Mouse (Mus musculus) hindbrain, embryonic 13.5 days (tissue): ENCODE data around the gene Olfr1390. TPM values are rescaled to one million over a fixed set of nuclear protein-coding genes. Genes with fewer than 3 reads are reported as not detected.
"Not testable (repeated sequence)": the region's sequence is repeated elsewhere in the genome, so short reads cannot be mapped to it uniquely, and the experiment has no call there.

Source experiments
- ATAC-seq: fragments of 200-750 bp; cut with Nextera tagmentation; 2 replicates; pipeline ENCODE4 v1.8.0; 2017; ENCODE audit warnings: moderate TSS enrichment; ENCODE audit not compliant: low FRiP score
- H3K27ac ChIP-seq: fragments of 300-500 bp; sonication (generic); 2 replicates; pipeline ENCODE4 v1.5.1; 2015; ENCODE audit warnings: inconsistent platforms, mild to moderate bottlenecking, moderate library complexity
- H3K27me3 ChIP-seq: fragments of 300-500 bp; sonication (generic); 2 replicates; pipeline ENCODE4 v1.6.1; 2015; ENCODE audit warnings: mild to moderate bottlenecking, inconsistent platforms
- H3K36me3 ChIP-seq: fragments of 300-500 bp; sonication (generic); 2 replicates; pipeline ENCODE4 v1.6.1; 2015; ENCODE audit warnings: mild to moderate bottlenecking, inconsistent platforms
- H3K4me1 ChIP-seq: fragments of 300-500 bp; sonication (generic); replicated peaks from 2 replicates; pipeline ENCODE4 v1.6.1; 2015; ENCODE audit warnings: inconsistent platforms
- H3K4me2 ChIP-seq: fragments of 300-500 bp; sonication (generic); 2 replicates; pipeline ENCODE4 v1.6.1; 2015; ENCODE audit warnings: inconsistent platforms, mild to moderate bottlenecking, moderate library complexity
- H3K4me3 ChIP-seq: fragments of 300-500 bp; sonication (generic); 2 replicates; pipeline ENCODE4 v1.5.1; 2015; ENCODE audit warnings: mild to moderate bottlenecking, inconsistent platforms
- H3K9ac ChIP-seq: fragments of 300-500 bp; sonication (generic); 2 replicates; pipeline ENCODE4 v1.6.1; 2015; ENCODE audit warnings: mild to moderate bottlenecking, inconsistent platforms
- H3K9me3 ChIP-seq: fragments of 300-500 bp; sonication (generic); 2 replicates; pipeline ENCODE4 v1.6.1; 2016; ENCODE audit warnings: inconsistent platforms
- WGBS: fragments of 180-500 bp; shearing (Covaris S2); methylation state at CpG from one replicate; pipeline ENCODE4 v1.1.7; 2015; 5-methylcytosine and 5-hydroxymethylcytosine counted together
- polyA plus RNA-seq: library from polyadenylated mRNA; unstranded; fragments of >200 nt; fragmentation: Nextera tagmentation; extraction: Ambion mirVana; gene quantifications from 2 replicates; pipeline ENCODE4 v1.2.1, GENCODE M21; 2015

Gene Olfr1390
- not detected in 2 replicates for polyA plus RNA-seq

GRCm38 (mm10) chr11:49334888-49335287 lies at the start of gene Olfr1390:
TSS of gene Olfr1390 (plus strand) at chr11:49335188.
- H3K4me3 ChIP-seq, result no peak within 1 kb of the TSS
- H3K36me3 ChIP-seq, result no peaks in the 10 kb centered on the region
- H3K27me3 ChIP-seq, result no peaks in the 10 kb centered on the region
- H3K9ac ChIP-seq, result no peak within 1 kb of the TSS
- H3K9me3 ChIP-seq, result no peaks in the 10 kb centered on the region
- 84% methylated on average over 1 of the region's 1 CpGs for WGBS
- no peaks in the 10 kb centered on the region for H3K4me1 ChIP-seq
- no peak within 1 kb of the TSS for H3K27ac ChIP-seq
- H3K4me2 ChIP-seq, result no peak within 1 kb of the TSS
- no peak for ATAC-seq

GRCm38 (mm10) chr11:49287251-49287650 lies 47.7 kb upstream of the Olfr1390 start:
- Histone ChIP-seq H3K9ac (no peak overlapping the region), H3K4me1 (no peaks in the 10 kb centered on the region), H3K4me2 (no peak overlapping the region), H3K4me3 (no peak overlapping the region), H3K36me3 (no peaks in the 10 kb centered on the region), H3K27ac (no peak overlapping the region), H3K9me3 (no peaks in the 10 kb centered on the region), H3K27me3 (no peaks in the 10 kb centered on the region)
- WGBS, result 85% methylated on average over 2 of the region's 2 CpGs
- ATAC-seq, result no peak

GRCm38 (mm10) chr11:49292777-49293176 lies 42.2 kb upstream of the Olfr1390 start:
- Histone ChIP-seq H3K4me2 (no peak overlapping the region), H3K4me3 (no peak overlapping the region), H3K27me3 (no peaks in the 10 kb centered on the region), H3K36me3 (no peaks in the 10 kb centered on the region), H3K4me1 (no peaks in the 10 kb centered on the region), H3K27ac (no peak overlapping the region), H3K9ac (no peak overlapping the region), H3K9me3 (no peaks in the 10 kb centered on the region)
- no peak for ATAC-seq
- WGBS, result 57% methylated on average over 3 of the region's 3 CpGs

GRCm38 (mm10) chr11:49304441-49304840 lies 30.5 kb upstream of the Olfr1390 start, which contains the start of gene Olfr10:
TSS of gene Olfr10 (plus strand) at chr11:49304741.
- Histone ChIP-seq H3K27me3 (no peaks in the 10 kb centered on the region), H3K9ac (no peak within 1 kb of the TSS), H3K36me3 (no peaks in the 10 kb centered on the region), H3K27ac (no peak within 1 kb of the TSS), H3K9me3 (no peaks in the 10 kb centered on the region), H3K4me3 (no peak within 1 kb of the TSS), H3K4me2 (no peak within 1 kb of the TSS), H3K4me1 (no peaks in the 10 kb centered on the region)
- no peak for ATAC-seq

- H3K4me3 ChIP-seq, H3K27me3 ChIP-seq, H3K9me3 ChIP-seq, H3K36me3 ChIP-seq, H3K27ac ChIP-seq, H3K4me1 ChIP-seq, ATAC-seq, H3K4me2 ChIP-seq, H3K9ac ChIP-seq: not testable (repeated sequence)
- WGBS, result 83% methylated on average over 5 of the region's 5 CpGs
Measured at GRCm38 (mm10) chr11:49308547-49308946, 26.4 kb upstream of the Olfr1390 start.

GRCm38 (mm10) chr11:49322442-49322841 lies 12.5 kb upstream of the Olfr1390 start, which contains the start of gene Olfr1391:
TSS of gene Olfr1391 (plus strand) at chr11:49322742.
- H3K36me3 ChIP-seq, result no peaks in the 10 kb centered on the region
- H3K4me1 ChIP-seq, result no peaks in the 10 kb centered on the region
- H3K9me3 ChIP-seq, result no peaks in the 10 kb centered on the region
- ATAC-seq, result no peak
- H3K4me2 ChIP-seq, result no peak within 1 kb of the TSS
- WGBS, result 84% methylated on average over 2 of the region's 2 CpGs
- no peak within 1 kb of the TSS for H3K4me3 ChIP-seq
- no peaks in the 10 kb centered on the region for H3K27me3 ChIP-seq
- no peak within 1 kb of the TSS for H3K9ac ChIP-seq
- H3K27ac ChIP-seq, result no peak within 1 kb of the TSS

GRCm38 (mm10) chr11:49326726-49327125 lies 8.3 kb upstream of the Olfr1390 start:
- ATAC-seq, result no peak
- H3K9me3 ChIP-seq, result no peaks in the 10 kb centered on the region
- 93% methylated on average over 3 of the region's 3 CpGs for WGBS
- no peak overlapping the region for H3K9ac ChIP-seq
- H3K27ac ChIP-seq, result no peak overlapping the region
- no peaks in the 10 kb centered on the region for H3K36me3 ChIP-seq
- no peak overlapping the region for H3K4me2 ChIP-seq
- H3K4me3 ChIP-seq, result no peak overlapping the region
- no peaks in the 10 kb centered on the region for H3K27me3 ChIP-seq
- H3K4me1 ChIP-seq, result no peaks in the 10 kb centered on the region

GRCm38 (mm10) chr11:49329686-49330085 lies 5.3 kb upstream of the Olfr1390 start:
- 76% methylated on average over 1 of the region's 1 CpGs for WGBS
- no peak overlapping the region for H3K4me2 ChIP-seq
- H3K27me3 ChIP-seq, result no peaks in the 10 kb centered on the region
- H3K27ac ChIP-seq, result no peak overlapping the region
- H3K9ac ChIP-seq, result no peak overlapping the region
- H3K4me3 ChIP-seq, result no peak overlapping the region
- H3K9me3 ChIP-seq, result no peaks in the 10 kb centered on the region
- no peaks in the 10 kb centered on the region for H3K4me1 ChIP-seq
- no peak for ATAC-seq
- H3K36me3 ChIP-seq, result no peaks in the 10 kb centered on the region

GRCm38 (mm10) chr11:49337150-49337832 lies 2.3 kb downstream of the Olfr1390 start:
- H3K4me2 ChIP-seq, result no peak overlapping the region
- ATAC-seq, result no peak
- no peaks in the 10 kb centered on the region for H3K9me3 ChIP-seq
- no peak overlapping the region for H3K4me3 ChIP-seq
- H3K27me3 ChIP-seq, result no peaks in the 10 kb centered on the region
- no peaks in the 10 kb centered on the region for H3K36me3 ChIP-seq
- 76% methylated on average over 4 of the region's 4 CpGs for WGBS
- no peaks in the 10 kb centered on the region for H3K4me1 ChIP-seq
- no peak overlapping the region for H3K9ac ChIP-seq
- no peak overlapping the region for H3K27ac ChIP-seq

GRCm38 (mm10) chr11:49383133-49383532 lies 48.1 kb downstream of the Olfr1390 start:
- Histone ChIP-seq H3K27me3 (no peaks in the 10 kb centered on the region), H3K36me3 (no peaks in the 10 kb centered on the region), H3K4me3 (no peak overlapping the region), H3K4me2 (no peak overlapping the region), H3K27ac (no peak overlapping the region), H3K4me1 (no peaks in the 10 kb centered on the region), H3K9ac (no peak overlapping the region), H3K9me3 (no peaks in the 10 kb centered on the region)
- ATAC-seq, result no peak

- 91% methylated on average over 7 of the region's 7 CpGs for WGBS
Measured at GRCm38 (mm10) chr11:49386118-49386517, 51.1 kb downstream of the Olfr1390 start.

More at GRCm38 (mm10) chr11:49386118-49386517, 51.1 kb downstream of the Olfr1390 start:
- H3K36me3 ChIP-seq, H3K4me1 ChIP-seq, ATAC-seq, H3K27me3 ChIP-seq, H3K4me2 ChIP-seq, H3K9me3 ChIP-seq, H3K9ac ChIP-seq, H3K27ac ChIP-seq, H3K4me3 ChIP-seq: not testable (repeated sequence)
